Mouse (Mus musculus) MEL (cell line): ENCODE measurements around the gene Naglu.

Source experiments
- CTCF ChIP-seq, 3 experiments: IDR thresholded peaks in 2 of 3; conservative IDR thresholded peaks in 1 of 3; 2 replicates each; pipeline ENCODE4 v1.5.1; 2011 to 2012; ENCODE audit warnings: low read length in 3 of 3, low read depth in 2 of 3, mild to moderate bottlenecking in 2 of 3, improper control_type of control experiment in 1 of 3, inconsistent platforms in 1 of 3, mixed read lengths in 1 of 3, moderate library complexity in 1 of 3; ENCODE audit not compliant: control insufficient read depth in 1 of 3, insufficient read depth in 1 of 3, poor library complexity in 1 of 3, severe bottlenecking in 1 of 3
- POLR2AphosphoS5 ChIP-seq: IDR thresholded peaks from 2 replicates; pipeline ENCODE4 v1.6.1; 2012; ENCODE audit warnings: low read depth, borderline replicate concordance, mild to moderate bottlenecking, inconsistent platforms, low read length, moderate library complexity, mixed read lengths
- ZKSCAN1 ChIP-seq: IDR thresholded peaks from 2 replicates; pipeline ENCODE4 v1.6.1; 2012; ENCODE audit warnings: low read depth, mild to moderate bottlenecking, inconsistent platforms, low read length, improper control_type of control experiment, moderate library complexity

GRCm38 (mm10) chr11:101061049-101061448 lies 8.8 kb upstream of the Naglu start:
- TF ChIP-seq ZKSCAN1 = no peak
- no peak for TF ChIP-seq CTCF (IDR thresholded peaks at IDR 0.05 in 2 of 3, conservative IDR thresholded peaks at IDR 0.05 in 1 of 3; ENCODE audit: control insufficient read depth in 1 of 3, insufficient read depth in 1 of 3, low read depth in 2 of 3, low read length in 3 of 3, poor library complexity in 1 of 3, severe bottlenecking in 1 of 3)
- no peak for TF ChIP-seq POLR2AphosphoS5
